Comparison of ENCODE assay signal across 7 mouse cellular contexts in genomic region chr2:11604053-11604452, GRCm38 (mm10). TPM values are rescaled to one million over a fixed set of nuclear protein-coding genes. Genes with fewer than 3 reads are reported as not detected.
DNase-seq lines count a peak whose midpoint lies in the region; ATAC-seq and TF ChIP-seq lines count a peak whose summit lies in the region.

TSS of gene Rbm17 (minus strand) at chr2:11604153.

- H3K27me3 ChIP-seq in CH12.LX (replicated peaks) (no peaks in the 10 kb centered on the region), MEL (ENCODE audit: control insufficient read depth in 1 of 2, insufficient read depth in 2 of 2, low read length in 2 of 2) (peaks cover 10 to 14% of the 10 kb centered on the region in 2 experiments)
- H3K27me3 ChIP-seq in forebrain, embryonic 15.5 days, result no peaks in the 10 kb centered on the region
- H3K27me3 ChIP-seq in hindbrain, embryonic 11.5 days (ENCODE audit: control insufficient read depth, insufficient read depth, low read length), result no peaks in the 10 kb centered on the region
- no peaks in the 10 kb centered on the region for H3K27me3 ChIP-seq in liver, embryonic 12.5 days (replicated peaks)
- H3K27me3 ChIP-seq in stomach, postnatal 0 days (ENCODE audit: control insufficient read depth, insufficient read depth, low read length), result no peaks in the 10 kb centered on the region

- in situ Hi-C loops in CH12.LX (cut with MboI; ENCODE audit: low pct_ligation_motif_present, low pct_unique_long_range_greater_than_20kb, low sequenced_read_pairs), result no loop called here

- H3K27ac ChIP-seq in CH12.LX (ENCODE audit: insufficient read depth, low read depth) (peak within 1 kb of the TSS; percentile 21; the same call in 1 of the 2 replicates), MEL (ENCODE audit: control insufficient read depth, low read depth, low read length) (peak within 1 kb of the TSS; percentile 21; the same call in 1 of the 2 replicates)
- peak within 1 kb of the TSS; percentile 65 for H3K27ac ChIP-seq in forebrain, embryonic 15.5 days (replicated peaks)
- peak within 1 kb of the TSS; percentile 61; the same call in 1 of the 2 replicates for H3K27ac ChIP-seq in hindbrain, embryonic 11.5 days (ENCODE audit: low read depth, low read length)
- peak within 1 kb of the TSS; percentile 78 for H3K27ac ChIP-seq in liver, embryonic 12.5 days
- peak within 1 kb of the TSS; percentile 82 for H3K27ac ChIP-seq in stomach, postnatal 0 days (replicated peaks)

- DNase-seq in CH12.LX (ENCODE audit: extremely low read depth), result no peak
- DNase-seq in MEL (ENCODE audit: low read depth, low spot score), result no peak
- no peak for DNase-seq in hindbrain, embryonic 11.5 days (ENCODE audit: low spot score)
- DNase-seq in stomach, postnatal 0 days (ENCODE audit: low spot score), result no peak
- no peak for DNase-seq in B cell, adult 2 months

- H3K79me2 ChIP-seq in CH12.LX (replicated peaks; ENCODE audit: control insufficient read depth, extremely low read depth, insufficient read depth, poor library complexity, severe bottlenecking) (peaks cover 36% of the 10 kb centered on the region), MEL (ENCODE audit: control insufficient read depth, insufficient read depth, low read length, poor library complexity) (peaks cover 26% of the 10 kb centered on the region)

- dilution Hi-C loops in CH12.LX (cut with MboI; ENCODE audit: extremely low pct_ligation_motif_present, extremely low pct_unique_long_range_greater_than_20kb, low sequenced_read_pairs), result no loop called here

- no peak for TF ChIP-seq RAD21 in CH12.LX (IDR thresholded peaks at IDR 0.05; ENCODE audit: low read depth, low read length)
- TF ChIP-seq RAD21 in MEL (IDR thresholded peaks at IDR 0.05; ENCODE audit: low read depth, low read length), result no peak

- no peak within 1 kb of the TSS for H3K4me2 ChIP-seq in CH12.LX (ENCODE audit: insufficient read depth, low read depth, poor library complexity, severe bottlenecking)
- peak within 1 kb of the TSS; percentile 58 for H3K4me2 ChIP-seq in forebrain, embryonic 15.5 days (replicated peaks)
- H3K4me2 ChIP-seq in hindbrain, embryonic 11.5 days (replicated peaks; ENCODE audit: low read depth, low read length), result no peak within 1 kb of the TSS
- peak within 1 kb of the TSS; percentile 80 for H3K4me2 ChIP-seq in liver, embryonic 12.5 days
- peak within 1 kb of the TSS; percentile 68 for H3K4me2 ChIP-seq in stomach, postnatal 0 days (replicated peaks; ENCODE audit: low read depth)

- H3K9ac ChIP-seq in CH12.LX (ENCODE audit: insufficient read depth, low read depth) (peak within 1 kb of the TSS; percentile 87), MEL (ENCODE audit: control insufficient read depth, low read depth, low read length, poor library complexity, severe bottlenecking) (peak within 1 kb of the TSS; percentile 97)
- peak within 1 kb of the TSS; percentile 96 for H3K9ac ChIP-seq in forebrain, embryonic 15.5 days (replicated peaks)
- peak within 1 kb of the TSS; percentile 97 for H3K9ac ChIP-seq in hindbrain, embryonic 11.5 days (ENCODE audit: low read depth, low read length)
- H3K9ac ChIP-seq in liver, embryonic 12.5 days, result peak within 1 kb of the TSS; percentile 95
- H3K9ac ChIP-seq in stomach, postnatal 0 days (ENCODE audit: low read length), result peak within 1 kb of the TSS; percentile 98

- peaks cover 0 to 35% of the 10 kb centered on the region in 2 experiments; a peak in 2 of 4 replicates for H3K4me1 ChIP-seq in CH12.LX (ENCODE audit: control insufficient read depth in 1 of 2, insufficient read depth in 2 of 2)
- H3K4me1 ChIP-seq in MEL (ENCODE audit: control insufficient read depth in 1 of 2, insufficient read depth in 2 of 2, low read length in 2 of 2), result peaks cover 0 to 5% of the 10 kb centered on the region in 2 experiments; a peak in 1 of 4 replicates
- peaks cover 13% of the 10 kb centered on the region for H3K4me1 ChIP-seq in forebrain, embryonic 15.5 days
- H3K4me1 ChIP-seq in hindbrain, embryonic 11.5 days (replicated peaks; ENCODE audit: control insufficient read depth, insufficient read depth, low read length), result no peaks in the 10 kb centered on the region
- H3K4me1 ChIP-seq in liver, embryonic 12.5 days, result peaks cover 20% of the 10 kb centered on the region
- peaks cover 2% of the 10 kb centered on the region; the same call in 1 of the 2 replicates for H3K4me1 ChIP-seq in stomach, postnatal 0 days (replicated peaks; ENCODE audit: control insufficient read depth, insufficient read depth)

- TF ChIP-seq POLR2A in CH12.LX (IDR thresholded peaks at IDR 0.05; ENCODE audit: low read depth, low read length), result no peak
- no peak for TF ChIP-seq POLR2A in MEL (IDR thresholded peaks at IDR 0.05; ENCODE audit: control insufficient read depth in 1 of 2, insufficient read depth in 1 of 2, low read depth in 1 of 2, low read length in 2 of 2, poor library complexity in 1 of 2)

- H3K4me3 ChIP-seq in CH12.LX (replicated peaks in 1 of 3; ENCODE audit: low read depth in 2 of 3, low read length in 2 of 3, poor library complexity in 1 of 3) (peak within 1 kb of the TSS; percentile 77 to 98 (median 95)), MEL (ENCODE audit: control insufficient read depth in 1 of 2, insufficient read depth in 1 of 2, low read depth in 2 of 2, low read length in 2 of 2) (peak within 1 kb of the TSS; percentile 93 to 99; a peak in 3 of 4 replicates)
- peak within 1 kb of the TSS; percentile 89 for H3K4me3 ChIP-seq in forebrain, embryonic 15.5 days
- peak within 1 kb of the TSS; percentile 92 for H3K4me3 ChIP-seq in hindbrain, embryonic 11.5 days (ENCODE audit: low read depth, low read length)
- peak within 1 kb of the TSS; percentile 94 for H3K4me3 ChIP-seq in liver, embryonic 12.5 days
- peak within 1 kb of the TSS; percentile 95 for H3K4me3 ChIP-seq in stomach, postnatal 0 days (ENCODE audit: low read depth, low read length)

- TF ChIP-seq CTCF in CH12.LX (conservative IDR thresholded peaks at IDR 0.05 in 1 of 2, IDR thresholded peaks at IDR 0.05 in 1 of 2; ENCODE audit: low read depth in 2 of 2, low read length in 2 of 2) (no peak), MEL (IDR thresholded peaks at IDR 0.05 in 2 of 3, conservative IDR thresholded peaks at IDR 0.05 in 1 of 3; ENCODE audit: control insufficient read depth in 1 of 3, insufficient read depth in 1 of 3, low read depth in 2 of 3, low read length in 3 of 3, poor library complexity in 1 of 3, severe bottlenecking in 1 of 3) (no peak)
- no peak for TF ChIP-seq CTCF in stomach, postnatal 0 days (IDR thresholded peaks at IDR 0.05; ENCODE audit: low read depth)

- 89% methylated on average over 5 of the region's 5 CpGs for WGBS in forebrain, embryonic 15.5 days
- 86% methylated on average over 5 of the region's 5 CpGs for WGBS in hindbrain, embryonic 11.5 days
- 66% methylated on average over 5 of the region's 5 CpGs for WGBS in liver, embryonic 12.5 days (ENCODE audit: insufficient replicate concordance)
- 86% methylated on average over 5 of the region's 5 CpGs for WGBS in stomach, postnatal 0 days

- no peak for TF ChIP-seq EP300 in CH12.LX (IDR thresholded peaks at IDR 0.05; ENCODE audit: low read length)
- no peak for TF ChIP-seq EP300 in MEL (IDR thresholded peaks at IDR 0.05; ENCODE audit: low read depth in 1 of 2, low read length in 2 of 2)
- TF ChIP-seq EP300 in stomach, postnatal 0 days (optimal IDR thresholded peaks at IDR 0.05), result no peak

- H3K36me3 ChIP-seq in CH12.LX (replicated peaks in 1 of 2; ENCODE audit: control insufficient read depth in 1 of 2, insufficient read depth in 1 of 2, low read length in 1 of 2) (peaks cover 9 to 19% of the 10 kb centered on the region in 2 experiments), MEL (ENCODE audit: control insufficient read depth in 1 of 2, insufficient read depth in 2 of 2, low read length in 2 of 2) (peaks cover 7 to 15% of the 10 kb centered on the region in 2 experiments)
- H3K36me3 ChIP-seq in forebrain, embryonic 15.5 days, result peaks cover 11% of the 10 kb centered on the region; the same call in 1 of the 2 replicates
- 0 out of 2 replicates have a peak, but pooled peaks cover 2% of the 10 kb centered on the region for H3K36me3 ChIP-seq in hindbrain, embryonic 11.5 days (ENCODE audit: control insufficient read depth, insufficient read depth, low read length)
- peaks cover 21% of the 10 kb centered on the region for H3K36me3 ChIP-seq in liver, embryonic 12.5 days
- peaks cover 3% of the 10 kb centered on the region; the same call in 1 of the 2 replicates for H3K36me3 ChIP-seq in stomach, postnatal 0 days (ENCODE audit: control insufficient read depth, insufficient read depth, low read length)

- no peak for ATAC-seq in forebrain, embryonic 15.5 days (replicated peaks)
- ATAC-seq in hindbrain, embryonic 11.5 days (ENCODE audit: low FRiP score), result no peak
- ATAC-seq in liver, embryonic 12.5 days, result no peak
- no peak for ATAC-seq in stomach, postnatal 0 days (ENCODE audit: low FRiP score, low TSS enrichment)

- H3K9me3 ChIP-seq in CH12.LX (replicated peaks; ENCODE audit: low read length) (no peaks in the 10 kb centered on the region), MEL (replicated peaks; ENCODE audit: insufficient read depth, low read length) (no peaks in the 10 kb centered on the region)
- no peaks in the 10 kb centered on the region for H3K9me3 ChIP-seq in forebrain, embryonic 15.5 days
- no peaks in the 10 kb centered on the region for H3K9me3 ChIP-seq in hindbrain, embryonic 11.5 days (ENCODE audit: control insufficient read depth, low read length)
- H3K9me3 ChIP-seq in liver, embryonic 12.5 days (replicated peaks), result no peaks in the 10 kb centered on the region
- H3K9me3 ChIP-seq in stomach, postnatal 0 days (ENCODE audit: control insufficient read depth, low read length), result no peaks in the 10 kb centered on the region

TF ChIP-seq in CH12.LX, 34 proteins besides CTCF, POLR2A, EP300 and RAD21 (continues in another document):
- TF ChIP-seq MAFK (IDR thresholded peaks at IDR 0.05; ENCODE audit: insufficient replicate concordance, low read length), result no peak
- TF ChIP-seq ZMIZ1 (IDR thresholded peaks at IDR 0.05; ENCODE audit: low read depth, low read length), result no peak
- no peak for TF ChIP-seq NELFE (IDR thresholded peaks at IDR 0.05; ENCODE audit: low read depth, low read length)

TF ChIP-seq in MEL, 35 proteins besides CTCF, POLR2A, EP300 and RAD21 (continues in another document):
- TF ChIP-seq BHLHE40 (IDR thresholded peaks at IDR 0.05; ENCODE audit: borderline replicate concordance, low read depth, low read length) (no peak), TCF12 (IDR thresholded peaks at IDR 0.05; ENCODE audit: low read depth, low read length) (no peak), CHD2 (IDR thresholded peaks at IDR 0.05; ENCODE audit: low read length) (no peak)

RNA-seq across cellular contexts. Expression of gene Rbm17, which starts in this region (rescaled TPM):
- 199 and 248 TPM in 2 replicates for total RNA-seq in CH12.LX (2012; rRNA removed)
- total RNA-seq in CH12.LX (2014; rRNA removed), result 239 and 244 TPM in 2 replicates
- 344 and 405 TPM in 2 replicates for polyA plus RNA-seq in CH12.LX (2012; ENCODE audit: insufficient read length, low read depth)
- total RNA-seq in MEL (2012; rRNA removed), result 216 and 223 TPM in 2 replicates
- polyA plus RNA-seq in MEL (2012; ENCODE audit: insufficient read depth in 1 of 2, insufficient read length in 2 of 2, low read depth in 1 of 2, low replicate concordance in 2 of 2, missing spikeins in 1 of 2), result 100 to 1,000 TPM in 1 of 2 experiments, not detected in 1; 318 TPM
- 139 and 140 TPM in 2 replicates for polyA plus RNA-seq in forebrain, embryonic 15.5 days (2015; fragmentation: Nextera tagmentation; extraction: Ambion mirVana)
- 178 and 191 TPM in 2 replicates for polyA plus RNA-seq in hindbrain, embryonic 11.5 days (2014; fragmentation: Nextera tagmentation; extraction: Ambion mirVana)
- polyA plus RNA-seq in liver, embryonic 12.5 days (2016; fragmentation: Nextera tagmentation; extraction: Ambion mirVana), result 107 and 108 TPM in 2 replicates
- polyA plus RNA-seq in stomach, postnatal 0 days (2015; fragmentation: Nextera tagmentation; extraction: Ambion mirVana), result 62.2 and 64.8 TPM in 2 replicates

Comparison
In these comparisons a context has a peak if more than half of its experiments do, and no peak if none do; other contexts are left out.
1. H3K27ac ChIP-seq: peak in every context shown above with its lines; median percentile 82 in stomach, postnatal 0 days; 78 in liver, embryonic 12.5 days; 65 in forebrain, embryonic 15.5 days; 61 in hindbrain, embryonic 11.5 days; 21 in CH12.LX; 21 in MEL.
2. H3K4me2 ChIP-seq: peak in forebrain, embryonic 15.5 days (single experiment), liver, embryonic 12.5 days (single experiment) and stomach, postnatal 0 days (single experiment); none in CH12.LX (single experiment) and hindbrain, embryonic 11.5 days (single experiment).
3. Peak in every context shown above with its lines, with median percentiles within 50 percentile points of each other: H3K4me3 ChIP-seq and H3K9ac ChIP-seq.